Mouse (Mus musculus): ENCODE data around the gene Col4a3bp. TPM values are rescaled to one million over a fixed set of nuclear protein-coding genes. Genes with fewer than 3 reads are reported as not detected.

The Col4a3bp gene
- total RNA-seq, 2 experiments from 2014 or later, result 37.3 to 39.6 TPM

Other genes starting within 250 kb of the Col4a3bp start
- 10 to 100 TPM; 10.7 to 12.4 TPM for gene Poc5, start 154.3 kb upstream of the Col4a3bp start, total RNA-seq (2021)
- under 1 TPM; 0.65 to 0.80 TPM for gene Ankdd1b, start 71.4 kb upstream of the Col4a3bp start, total RNA-seq (2021)
- not detected for gene Gm17622, start 51.9 kb upstream of the Col4a3bp start, total RNA-seq (2021)
- 1 to 10 TPM; 3.8 to 4.9 TPM for gene Polk, start within 50 bp of the Col4a3bp start, total RNA-seq (2021)
- gene Hmgcr, start 128.3 kb downstream of the Col4a3bp start, total RNA-seq (2021), result 1 to 10 TPM; 9.1 to 9.2 TPM
- not detected for gene Ankrd31, start 205.7 kb downstream of the Col4a3bp start, total RNA-seq (2021)